Mouse (Mus musculus) spleen, adult 2 months (tissue): ENCODE data around the gene Med19. TPM values are rescaled to one million over a fixed set of nuclear protein-coding genes. Genes with fewer than 3 reads are reported as not detected.

Experiments
- DNase-seq, 2 experiments: peaks; one replicate each; pipeline versions ENCODE4 v3.0.0 to v3.0.0-alpha.2; 2012 to 2021; ENCODE audit warnings: low spot score in 2 of 2, low read depth in 1 of 2
- H3K27ac ChIP-seq: fragments of 200-500 bp; 2 replicates; pipeline ENCODE4 v1.5.1; 2012; ENCODE audit warnings: low read length, inconsistent platforms; ENCODE audit not compliant: insufficient read depth
- H3K27me3 ChIP-seq: fragments of 200-500 bp; 2 replicates; pipeline ENCODE4 v1.6.1; 2012; ENCODE audit warnings: mild to moderate bottlenecking, moderate library complexity, low read length, inconsistent platforms; ENCODE audit not compliant: control insufficient read depth, insufficient read depth
- H3K36me3 ChIP-seq: fragments of 200-500 bp; 2 replicates; pipeline ENCODE4 v1.6.1; 2012; ENCODE audit warnings: mild to moderate bottlenecking, low read length, inconsistent platforms; ENCODE audit not compliant: control insufficient read depth, insufficient read depth
- H3K4me1 ChIP-seq: fragments of 200-500 bp; 2 replicates; pipeline ENCODE4 v1.6.1; 2011; ENCODE audit warnings: inconsistent platforms; ENCODE audit not compliant: control insufficient read depth, insufficient read depth, insufficient read length
- H3K4me3 ChIP-seq: fragments of 200-500 bp; 2 replicates; pipeline ENCODE4 v1.5.1; 2011; ENCODE audit warnings: mild to moderate bottlenecking, inconsistent platforms; ENCODE audit not compliant: insufficient read depth, insufficient read length; ENCODE audit errors: extremely low read depth
- CTCF ChIP-seq: fragments of 200-500 bp; IDR thresholded peaks from 2 replicates; pipeline ENCODE4 v1.5.1; 2011; ENCODE audit warnings: mild to moderate bottlenecking, inconsistent platforms; ENCODE audit not compliant: insufficient read depth, insufficient read length, insufficient replicate concordance; ENCODE audit errors: extremely low read depth
- POLR2A ChIP-seq: fragments of 200-500 bp; IDR thresholded peaks from 2 replicates; pipeline ENCODE4 v1.6.1; 2011; ENCODE audit warnings: low read depth, low read length, inconsistent platforms
- WGBS: fragments of 180-500 bp; shearing (Covaris S2); methylation state at CpG from one replicate; pipeline ENCODE4 v1.1.7; 2018; 5-methylcytosine and 5-hydroxymethylcytosine counted together
- polyA plus RNA-seq: library from polyadenylated mRNA; depleted of rRNA; stranded (reverse); fragments of >200 nt; gene quantifications from 2 replicates; pipeline ENCODE4 v1.2.3, GENCODE M21; 2012

Med19 gene
- polyA plus RNA-seq, 1 experiment, result 4.9 TPM

DNA sequence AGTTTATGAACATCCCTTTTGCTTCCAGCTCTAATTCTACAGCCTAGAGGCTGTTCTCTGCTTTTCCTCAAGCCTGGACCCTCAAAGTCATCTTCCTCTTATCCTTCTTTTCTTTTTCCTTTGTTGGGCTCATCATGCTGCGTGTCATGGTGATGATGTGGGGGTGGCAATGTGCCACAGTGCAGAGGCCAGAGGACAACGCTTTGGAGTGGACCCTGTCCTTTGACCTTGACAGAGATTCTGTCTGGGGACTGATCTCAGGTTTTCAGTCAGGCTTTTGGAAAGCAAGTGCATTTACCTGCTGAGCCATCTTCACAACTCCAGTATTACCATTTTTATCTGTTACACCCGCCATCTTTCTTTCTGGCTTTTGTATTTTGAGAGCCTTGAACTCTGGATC is 53.0 kb downstream of the Med19 start:
- H3K36me3 ChIP-seq, result no peaks in the 10 kb centered on the region
- no peak overlapping the region for H3K4me3 ChIP-seq
- H3K4me1 ChIP-seq, result no peaks in the 10 kb centered on the region; the same call in 1 of the 2 replicates
- H3K27ac ChIP-seq, result no peak overlapping the region
- H3K27me3 ChIP-seq, result peaks cover 5% of the 10 kb centered on the region; the same call in 1 of the 2 replicates
- no peak for DNase-seq
- TF ChIP-seq CTCF, result no peak
- no peak for TF ChIP-seq POLR2A
- WGBS, result 94% methylated on average over 3 of the region's 3 CpGs

DNA sequence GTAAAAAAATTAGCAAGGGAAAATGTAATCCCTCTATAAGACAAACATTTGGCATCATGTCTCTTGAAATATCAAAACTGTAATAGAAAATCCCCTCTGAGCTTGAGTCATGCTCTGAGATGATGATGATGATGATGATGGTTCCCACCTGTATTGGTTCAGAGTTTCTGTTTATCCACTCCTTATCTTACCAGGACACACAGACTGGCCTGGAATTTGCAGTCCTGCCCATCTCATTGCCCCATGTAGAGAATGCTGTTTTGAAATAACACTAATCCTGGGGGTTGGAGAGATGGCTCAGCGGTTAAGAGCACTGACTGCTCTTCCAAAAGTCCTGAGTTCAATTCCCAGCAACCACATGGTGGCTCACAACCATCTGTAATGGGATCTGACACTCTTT is 54.2 kb downstream of the Med19 start:
- peaks cover 6% of the 10 kb centered on the region; the same call in 1 of the 2 replicates for H3K27me3 ChIP-seq
- no peaks in the 10 kb centered on the region; the same call in 1 of the 2 replicates for H3K4me1 ChIP-seq
- TF ChIP-seq CTCF (no peak), POLR2A (no peak)
- H3K36me3 ChIP-seq, result no peaks in the 10 kb centered on the region
- WGBS, result 86% methylated on average over 1 of the region's 1 CpGs
- no peak overlapping the region for H3K4me3 ChIP-seq
- H3K27ac ChIP-seq, result no peak overlapping the region
- DNase-seq, result no peak

DNA sequence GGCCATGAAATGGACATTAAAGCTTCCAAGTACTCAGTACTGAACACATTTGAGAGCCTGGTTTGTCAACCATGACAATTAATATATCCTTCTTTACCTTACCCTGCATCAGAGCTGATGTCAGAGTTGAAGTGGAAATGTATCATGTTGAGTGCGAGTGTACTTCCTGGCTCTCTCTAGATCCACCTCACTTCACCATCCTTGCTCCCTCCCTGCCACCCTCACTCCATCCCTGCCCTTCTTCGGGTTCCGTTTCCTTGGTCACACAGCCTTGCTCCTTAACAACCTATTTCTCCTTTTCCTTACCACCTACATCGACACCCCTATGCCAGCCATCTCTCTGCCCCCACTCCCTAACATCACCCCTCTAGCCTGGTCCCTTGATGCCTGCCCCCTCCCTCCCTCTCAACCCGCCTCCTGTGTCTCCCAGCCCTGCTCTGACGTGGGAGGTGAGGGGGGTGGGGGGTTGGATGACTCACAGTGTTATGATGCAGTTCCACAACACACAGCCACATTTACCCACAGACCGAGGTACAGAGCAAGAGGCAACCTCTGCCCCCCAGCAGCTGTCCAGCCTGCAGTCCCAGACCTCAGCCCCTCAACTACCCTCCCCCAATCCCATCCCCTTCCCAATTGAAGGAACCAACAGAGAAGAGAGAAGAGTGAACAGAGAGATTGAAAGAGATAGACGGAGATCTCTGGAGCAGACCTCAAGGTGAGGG is 55.5 kb downstream of the Med19 start, which contains the start of gene Ypel4:
TSS of gene Ypel4 (plus strand) at position 480 of the 722 bp plus-strand sequence.
- no peak for DNase-seq
- Histone ChIP-seq H3K4me1 (no peaks in the 10 kb centered on the region; the same call in 1 of the 2 replicates), H3K27ac (peak within 1 kb of the TSS; percentile 1; the same call in 1 of the 2 replicates), H3K4me3 (no peak within 1 kb of the TSS; the same call in 1 of the 2 replicates), H3K36me3 (no peaks in the 10 kb centered on the region), H3K27me3 (peaks cover 8% of the 10 kb centered on the region; the same call in 1 of the 2 replicates)
- no peak for TF ChIP-seq CTCF
- no peak for TF ChIP-seq POLR2A
- WGBS, result 4% methylated on average over 8 of the region's 8 CpGs

DNA sequence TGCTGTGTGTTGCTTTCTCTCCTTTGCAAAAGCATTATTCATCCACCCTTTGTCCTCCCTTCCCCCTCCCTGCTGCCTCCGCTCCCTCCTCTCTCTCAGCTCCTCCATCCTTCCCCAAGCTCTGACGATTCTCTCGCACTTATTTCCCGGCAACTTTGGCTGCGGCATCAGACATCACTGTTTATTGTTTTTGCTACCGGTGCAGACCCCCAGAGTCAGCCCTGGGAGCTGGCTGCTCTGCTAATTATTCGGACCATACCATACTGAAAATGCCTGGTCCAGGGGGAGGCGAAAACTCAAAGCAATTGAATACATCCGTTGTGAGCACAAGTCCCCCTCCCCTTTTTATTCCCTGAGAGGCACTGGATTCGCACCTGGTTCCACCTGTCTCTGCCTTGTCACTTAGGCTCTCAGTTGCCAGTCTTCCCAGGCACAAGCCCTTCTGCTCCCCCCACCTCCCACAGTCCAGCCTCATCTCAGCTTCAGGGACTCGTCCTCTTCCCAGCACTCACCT is 56.2 kb downstream of the Med19 start:
- TF ChIP-seq CTCF, result no peak
- no peak for TF ChIP-seq POLR2A
- no peak for DNase-seq
- Histone ChIP-seq H3K36me3 (no peaks in the 10 kb centered on the region), H3K4me1 (no peaks in the 10 kb centered on the region; the same call in 1 of the 2 replicates), H3K4me3 (no peak overlapping the region; the same call in 1 of the 2 replicates), H3K27ac (no peak overlapping the region; the same call in 1 of the 2 replicates), H3K27me3 (peaks cover 8% of the 10 kb centered on the region; the same call in 1 of the 2 replicates)
- 7% methylated on average over 11 of the region's 11 CpGs for WGBS

DNA sequence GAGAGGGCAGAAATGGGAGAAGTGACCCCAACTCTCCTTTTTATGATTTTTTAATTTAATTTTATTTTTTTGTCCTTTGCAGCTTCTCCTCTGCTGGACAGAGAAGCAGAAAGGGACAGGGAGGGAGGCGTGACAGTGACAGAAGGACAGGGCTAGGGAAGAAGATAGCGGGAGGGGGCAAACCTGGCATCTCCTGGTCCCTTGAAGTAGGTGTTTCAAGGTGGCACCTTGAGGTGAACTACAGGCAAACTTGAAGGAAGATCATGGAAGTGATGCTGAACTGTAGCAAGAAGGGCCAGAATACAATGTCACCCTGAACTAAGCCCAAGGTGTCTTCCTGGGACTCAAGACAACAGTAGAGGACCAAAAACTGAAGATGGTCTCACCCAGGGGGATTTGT is 56.7 kb downstream of the Med19 start:
- Histone ChIP-seq H3K27ac (peak overlapping the region; percentile 38; the same call in 1 of the 2 replicates), H3K36me3 (no peaks in the 10 kb centered on the region), H3K27me3 (peaks cover 8% of the 10 kb centered on the region; the same call in 1 of the 2 replicates), H3K4me1 (no peaks in the 10 kb centered on the region; the same call in 1 of the 2 replicates), H3K4me3 (0 out of 2 replicates have a peak overlapping the region, but pooled peaks have one; percentile 23)
- no peak for DNase-seq
- TF ChIP-seq CTCF (no peak), POLR2A (no peak)
- 28% methylated on average over 2 of the region's 2 CpGs for WGBS

DNA sequence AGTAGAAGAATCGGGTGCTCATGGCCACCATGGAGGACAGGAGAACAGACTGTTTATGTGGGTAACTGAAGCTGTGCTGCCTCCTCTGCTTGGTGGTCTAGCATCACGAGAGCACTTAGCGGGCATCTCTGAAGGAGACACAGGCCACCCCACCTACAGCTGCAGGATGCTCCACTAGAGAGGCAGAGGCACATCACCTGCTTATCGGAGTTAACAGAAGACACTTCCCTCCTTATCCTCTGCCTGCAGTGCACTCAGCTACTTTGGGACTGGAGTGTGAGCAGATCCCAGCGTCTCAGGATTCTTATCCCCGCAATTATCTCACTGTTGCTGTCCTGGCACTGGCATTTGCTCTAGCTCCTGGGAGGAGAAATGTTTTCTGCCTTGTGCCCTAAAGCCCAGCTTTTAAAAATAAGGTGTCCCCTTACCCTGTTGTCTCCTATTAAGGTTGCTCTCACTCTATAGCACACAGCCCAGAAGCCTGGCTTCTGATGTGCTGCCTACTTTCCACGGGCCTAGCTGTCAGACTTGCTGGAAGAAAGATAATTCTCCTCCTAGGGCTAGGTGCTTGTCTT is 57.2 kb downstream of the Med19 start:
- no peaks in the 10 kb centered on the region for H3K36me3 ChIP-seq
- H3K27me3 ChIP-seq, result peaks cover 8% of the 10 kb centered on the region; the same call in 1 of the 2 replicates
- DNase-seq, result no peak
- TF ChIP-seq CTCF, result no peak
- H3K4me3 ChIP-seq, result peak overlapping the region; percentile 23; the same call in 1 of the 2 replicates
- no peaks in the 10 kb centered on the region; the same call in 1 of the 2 replicates for H3K4me1 ChIP-seq
- peak overlapping the region; percentile 38; the same call in 1 of the 2 replicates for H3K27ac ChIP-seq
- WGBS, result 21% methylated on average over 7 of the region's 7 CpGs
